9 mouse cellular contexts compared by ENCODE assay signal in genomic region chr17:24649581-24650069, GRCm38 (mm10). TPM values are rescaled to one million over a fixed set of nuclear protein-coding genes. Genes with fewer than 3 reads are reported as not detected.
DNase-seq lines count a peak whose midpoint lies in the region; ATAC-seq and TF ChIP-seq lines count a peak whose summit lies in the region.
"Had no signal": no experiment of that assay in that cellular context is flagged by ENCODE, and none has a peak within 500 bp of the region (broad histone marks: within the 10 kb centered on the region; RNA-seq: fewer than 3 reads in every experiment).

No protein-coding gene starts in this region.

- peak overlapping the region; percentile 96 for H3K4me2 ChIP-seq in hindbrain, embryonic 13.5 days
- H3K4me2 ChIP-seq in liver, embryonic 11.5 days, result peak overlapping the region; percentile 97

- H3K9me3 ChIP-seq in hindbrain, embryonic 13.5 days, result no peaks in the 10 kb centered on the region
- H3K9me3 ChIP-seq in liver, embryonic 11.5 days (ENCODE audit: control insufficient read depth, low read length), result no peaks in the 10 kb centered on the region

- no peak for TF ChIP-seq CTCF in embryonic fibroblast, embryonic 13.5 days (IDR thresholded peaks at IDR 0.05; ENCODE audit: borderline replicate concordance, insufficient read depth, low read length)

- H3K27ac ChIP-seq in embryonic fibroblast, embryonic 13.5 days (ENCODE audit: insufficient read depth, low read length), result no peak overlapping the region
- peak overlapping the region; percentile 60; the same call in 1 of the 2 replicates for H3K27ac ChIP-seq in hindbrain, embryonic 13.5 days
- no peak overlapping the region for H3K27ac ChIP-seq in liver, embryonic 11.5 days (ENCODE audit: low read depth, low read length)
- H3K27ac ChIP-seq: macrophage had no signal

- H3K9ac ChIP-seq in hindbrain, embryonic 13.5 days, result peak overlapping the region; percentile 90
- peak overlapping the region; percentile 77 for H3K9ac ChIP-seq in liver, embryonic 11.5 days (ENCODE audit: low read depth, low read length)

- H3K4me3 ChIP-seq in embryonic fibroblast, embryonic 13.5 days (ENCODE audit: insufficient read depth, low read length), result peak overlapping the region; percentile 74
- H3K4me3 ChIP-seq in hindbrain, embryonic 13.5 days, result peak overlapping the region; percentile 72
- peak overlapping the region; percentile 71 for H3K4me3 ChIP-seq in liver, embryonic 11.5 days (ENCODE audit: low read depth, low read length)

- peak; percentile 64 for ATAC-seq in hindbrain, embryonic 13.5 days (ENCODE audit: low FRiP score)
- peak; percentile 52; the same call in 1 of the 2 replicates for ATAC-seq in liver, embryonic 11.5 days (replicated peaks; ENCODE audit: low FRiP score)

- under 1% methylated on average over 35 of the region's 35 CpGs for WGBS in hindbrain, embryonic 13.5 days
- WGBS in liver, embryonic 11.5 days, result under 1% methylated on average over 35 of the region's 35 CpGs

- H3K27me3 ChIP-seq in hindbrain, embryonic 13.5 days, result peaks cover 60% of the 10 kb centered on the region
- peaks cover 29% of the 10 kb centered on the region for H3K27me3 ChIP-seq in liver, embryonic 11.5 days (replicated peaks; ENCODE audit: control insufficient read depth, insufficient read depth, low read length)

- peaks cover 13% of the 10 kb centered on the region for H3K4me1 ChIP-seq in embryonic fibroblast, embryonic 13.5 days (ENCODE audit: control insufficient read depth, insufficient read depth, low read length)
- H3K4me1 ChIP-seq in hindbrain, embryonic 13.5 days (replicated peaks), result peaks cover 30% of the 10 kb centered on the region
- H3K4me1 ChIP-seq in liver, embryonic 11.5 days (replicated peaks; ENCODE audit: control insufficient read depth, insufficient read depth, low read length), result peaks cover 29% of the 10 kb centered on the region

- no peak for TF ChIP-seq POLR2A in embryonic fibroblast, embryonic 13.5 days (IDR thresholded peaks at IDR 0.05; ENCODE audit: low read depth, low read length)

- peak; percentile 99 for DNase-seq in heart, adult 11 months
- no peak for DNase-seq in heart, adult 8-10 months (ENCODE audit: low spot score)
- peak; percentile 47 for DNase-seq in NIH3T3 (ENCODE audit: low read depth)
- no peak for DNase-seq in liver, embryonic 11.5 days (ENCODE audit: low spot score)
- DNase-seq in natural killer cell, adult 2 months (ENCODE audit: low spot score in 2 of 2), result peak; percentile 18 to 31
- no peak for DNase-seq in spleen, postnatal 10 days (ENCODE audit: low spot score in 2 of 2)

- no peaks in the 10 kb centered on the region for H3K36me3 ChIP-seq in hindbrain, embryonic 13.5 days
- H3K36me3 ChIP-seq in liver, embryonic 11.5 days (ENCODE audit: control insufficient read depth, insufficient read depth, low read length), result no peaks in the 10 kb centered on the region

RNA-seq across cellular contexts. Expression of gene Slc9a3r2, which starts 0.5 kb away (rescaled TPM):
- 100 to 1,000 TPM in 2 of 4 experiments, 10 to 100 TPM in 2; 87.7 to 110 (median 101) TPM for total RNA-seq in heart, adult 8-10 months (2022)
- polyA plus RNA-seq in embryonic fibroblast, embryonic 13.5 days (2011; ENCODE audit: insufficient read length, low read depth, missing spikeins), result 24.2 and 25.9 TPM in 2 replicates
- polyA plus RNA-seq in hindbrain, embryonic 13.5 days (2015; fragmentation: Nextera tagmentation; extraction: Ambion mirVana), result 32.7 and 34.3 TPM in 2 replicates
- polyA plus RNA-seq in liver, embryonic 11.5 days (2014; fragmentation: Nextera tagmentation; extraction: Ambion mirVana), result 23.6 and 25.1 TPM in 2 replicates
- polyA plus RNA-seq: macrophage had no signal

RNA-seq across cellular contexts. Expression of gene Npw, which starts 8.6 kb away (rescaled TPM):
- total RNA-seq in heart, adult 8-10 months (2022), result not detected
- polyA plus RNA-seq in embryonic fibroblast, embryonic 13.5 days (2011; ENCODE audit: insufficient read length, low read depth, missing spikeins), result not detected in 2 replicates
- not detected in 2 replicates for polyA plus RNA-seq in hindbrain, embryonic 13.5 days (2015; fragmentation: Nextera tagmentation; extraction: Ambion mirVana)
- 0.31 and 0.47 TPM in 2 replicates for polyA plus RNA-seq in liver, embryonic 11.5 days (2014; fragmentation: Nextera tagmentation; extraction: Ambion mirVana)
- polyA plus RNA-seq: macrophage had no signal

RNA-seq across cellular contexts. Expression of gene Nthl1, which starts 17.1 kb away (rescaled TPM):
- 1 to 10 TPM; 2.6 to 3.5 (median 2.8) TPM for total RNA-seq in heart, adult 8-10 months (2022)
- polyA plus RNA-seq in embryonic fibroblast, embryonic 13.5 days (2011; ENCODE audit: insufficient read length, low read depth, missing spikeins), result 8.7 and 11.1 TPM in 2 replicates
- polyA plus RNA-seq in hindbrain, embryonic 13.5 days (2015; fragmentation: Nextera tagmentation; extraction: Ambion mirVana), result 8.2 and 8.8 TPM in 2 replicates
- 21.0 and 23.7 TPM in 2 replicates for polyA plus RNA-seq in liver, embryonic 11.5 days (2014; fragmentation: Nextera tagmentation; extraction: Ambion mirVana)

RNA-seq across cellular contexts. Expression of gene Tsc2, which starts 17.2 kb away (rescaled TPM):
- total RNA-seq in heart, adult 8-10 months (2022), result 100 to 1,000 TPM; 123 to 135 (median 133) TPM
- polyA plus RNA-seq in embryonic fibroblast, embryonic 13.5 days (2011; ENCODE audit: insufficient read length, low read depth, missing spikeins), result 75.0 and 83.8 TPM in 2 replicates
- 67.9 and 76.0 TPM in 2 replicates for polyA plus RNA-seq in hindbrain, embryonic 13.5 days (2015; fragmentation: Nextera tagmentation; extraction: Ambion mirVana)
- polyA plus RNA-seq in liver, embryonic 11.5 days (2014; fragmentation: Nextera tagmentation; extraction: Ambion mirVana), result 53.5 and 55.2 TPM in 2 replicates

RNA-seq across cellular contexts. Expression of gene Zfp598, which starts 19.9 kb away (rescaled TPM):
- 10 to 100 TPM; 14.3 to 17.0 (median 15.9) TPM for total RNA-seq in heart, adult 8-10 months (2022)
- polyA plus RNA-seq in embryonic fibroblast, embryonic 13.5 days (2011; ENCODE audit: insufficient read length, low read depth, missing spikeins), result 21.6 and 22.2 TPM in 2 replicates
- polyA plus RNA-seq in hindbrain, embryonic 13.5 days (2015; fragmentation: Nextera tagmentation; extraction: Ambion mirVana), result 17.7 and 17.8 TPM in 2 replicates
- 37.4 and 38.3 TPM in 2 replicates for polyA plus RNA-seq in liver, embryonic 11.5 days (2014; fragmentation: Nextera tagmentation; extraction: Ambion mirVana)

Comparison
In these comparisons a context has a peak if more than half of its experiments do, and no peak if none do; other contexts are left out.
1. DNase-seq: peak in heart, adult 11 months (single experiment), NIH3T3 (single experiment) and natural killer cell, adult 2 months (2 of 2); none in heart, adult 8-10 months (single experiment), liver, embryonic 11.5 days (single experiment) and spleen, postnatal 10 days (0 of 2).
2. Peak in every context shown above with its lines, with median percentiles within 50 percentile points of each other: H3K4me3 ChIP-seq.